Mouse (Mus musculus) gastrocnemius, postnatal 25 days (tissue): Measurements from ENCODE around the gene Cngb1. TPM values are rescaled to one million over a fixed set of nuclear protein-coding genes. Genes with fewer than 3 reads are reported as not detected.

Experiments used
- DNase-seq: peaks from one replicate; pipeline ENCODE4 v3.0.0; 2022
- total RNA-seq, 2 experiments: library from RNA; stranded (reverse); gene quantifications; 1 replicate in 1 of 2; 2 replicates in 1 of 2; pipeline ENCODE4 v1.2.3; 2021

Gene Cngb1
- total RNA-seq, 2 experiments from 2014 or later = 0.48 to 0.49 TPM

DNA sequence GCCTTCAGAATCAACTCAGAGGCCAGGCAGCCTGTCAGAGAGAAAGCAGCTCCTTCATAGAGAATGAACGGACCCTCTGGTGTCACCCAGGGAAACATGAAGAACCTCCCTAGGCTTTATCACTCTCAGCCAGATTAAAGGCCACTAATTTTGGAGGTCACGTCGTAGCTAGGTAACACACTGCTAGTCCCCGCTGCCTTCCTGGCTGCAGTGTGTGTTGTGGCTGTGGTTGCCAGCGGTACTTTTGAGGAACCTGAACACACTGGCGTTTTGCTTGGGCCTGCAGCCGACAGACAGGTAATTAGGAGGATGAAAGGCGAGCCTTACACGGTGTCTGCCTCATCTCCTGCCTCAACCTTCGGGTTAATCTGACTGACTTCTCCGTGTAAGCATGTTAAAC, 110.7 kb downstream of the Cngb1 start:
- DNase-seq = no peak

DNA sequence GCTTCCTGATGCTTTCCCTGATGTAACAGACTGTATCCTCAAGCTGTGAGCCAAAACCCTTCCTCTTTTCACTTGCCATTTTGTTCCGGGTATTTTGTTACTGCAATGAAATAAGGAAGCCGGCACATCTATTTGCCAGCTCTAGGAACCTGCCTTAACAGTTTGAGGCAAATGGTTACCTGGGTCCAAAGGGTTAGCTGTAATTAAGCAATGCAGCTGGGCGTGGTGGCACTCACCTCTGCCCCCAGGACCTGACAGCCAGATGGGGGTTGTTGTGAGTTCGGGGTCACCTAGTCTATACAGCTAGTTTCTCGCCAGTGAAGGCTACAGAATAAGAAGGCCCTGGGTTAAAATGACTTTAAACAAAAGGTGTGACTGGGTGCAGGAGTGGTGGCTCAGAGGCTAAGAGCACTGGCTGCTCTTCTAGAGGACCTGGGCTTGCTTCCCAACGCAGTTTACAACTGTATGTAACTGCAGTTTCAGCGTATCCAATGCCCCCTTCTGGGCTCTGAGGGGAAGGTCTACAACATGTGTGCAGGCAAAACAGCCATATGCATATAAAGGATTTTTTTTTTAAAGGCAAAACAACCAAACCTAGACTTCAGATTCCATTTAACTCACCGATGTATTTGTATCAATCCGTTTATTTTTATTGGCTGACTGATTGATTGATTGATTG, 114.7 kb downstream of the Cngb1 start:
- no peak for DNase-seq

Other genes with a start within 250 kb of the Cngb1 start
- 1 to 10 TPM; 5.6 to 7.3 TPM for gene Katnb1, start 225.4 kb downstream of the Cngb1 start, total RNA-seq
- gene Kifc3, start 103.8 kb downstream of the Cngb1 start, total RNA-seq = 10 to 100 TPM in 1 of 2 experiments, 1 to 10 TPM in 1; 7.8 to 10.6 TPM
- not detected for gene Tepp, start 4.0 kb upstream of the Cngb1 start, total RNA-seq
- 1 to 10 TPM; 3.3 to 3.4 TPM for gene Zfp319, start 25.4 kb upstream of the Cngb1 start, total RNA-seq
- 1 to 10 TPM; 5.1 TPM for gene Usb1, start 25.7 kb upstream of the Cngb1 start, total RNA-seq
- 10 to 100 TPM; 15.4 to 18.0 TPM for gene Mmp15, start 45.7 kb upstream of the Cngb1 start, total RNA-seq
- 1 to 10 TPM; 7.5 TPM for gene Cfap20, start 128.3 kb upstream of the Cngb1 start, total RNA-seq
- gene Csnk2a2, start 183.5 kb upstream of the Cngb1 start, total RNA-seq = 10 to 100 TPM; 21.0 to 25.8 TPM
- gene Ccdc113, start 227.5 kb upstream of the Cngb1 start, total RNA-seq = not detected